Mouse (Mus musculus): ENCODE measurements around the gene Pex12. TPM values are rescaled to one million over a fixed set of nuclear protein-coding genes. Genes with fewer than 3 reads are reported as not detected.

The Pex12 gene
- polyA plus RNA-seq, 1 experiment: 11.8 TPM

DNA sequence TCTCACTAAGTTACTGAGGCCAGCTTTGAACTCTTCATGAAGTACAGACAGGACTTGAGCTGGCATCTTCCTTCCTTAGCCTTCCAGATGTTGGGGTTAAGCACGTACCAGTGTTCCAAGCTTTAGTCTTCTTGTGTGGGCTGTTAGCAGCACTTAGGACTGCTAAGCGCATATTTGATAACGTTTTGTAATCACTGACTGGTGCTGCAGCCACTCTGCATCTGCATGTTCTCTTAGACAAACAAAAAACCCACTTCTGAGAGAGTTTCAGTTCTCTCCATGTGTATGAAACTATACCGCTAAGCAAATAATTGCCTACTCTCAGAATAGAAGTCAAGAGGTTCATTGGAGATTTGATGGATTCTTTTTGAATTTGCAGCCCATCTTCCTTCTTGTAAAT, 16.7 kb upstream of the Pex12 start:
- TF ChIP-seq EP300 (IDR thresholded peaks at IDR 0.05; ENCODE audit: insufficient read depth, low read depth, low read length) (no peak), CTCF (IDR thresholded peaks at IDR 0.05; ENCODE audit: low read depth, low read length) (no peak), POLR2A (IDR thresholded peaks at IDR 0.05; ENCODE audit: insufficient read depth, low read length) (no peak)
- Histone ChIP-seq H3K9ac (ENCODE audit: low read depth, poor library complexity, severe bottlenecking) (no peak overlapping the region), H3K4me3 (ENCODE audit: low read depth, low read length) (no peak overlapping the region), H3K36me3 (ENCODE audit: control insufficient read depth, insufficient read depth, low read length, poor library complexity, severe bottlenecking) (peaks cover 34% of the 10 kb centered on the region), H3K27ac (ENCODE audit: insufficient read depth, low read length) (no peak overlapping the region), H3K27me3 (ENCODE audit: control insufficient read depth, insufficient read depth, low read length, poor library complexity, severe bottlenecking) (no peaks in the 10 kb centered on the region), H3K4me1 (ENCODE audit: control insufficient read depth, insufficient read depth, low read length) (no peaks in the 10 kb centered on the region), H3K9me3 (replicated peaks; ENCODE audit: control insufficient read depth, insufficient read depth, low read length, poor library complexity, severe bottlenecking) (no peaks in the 10 kb centered on the region)

DNA sequence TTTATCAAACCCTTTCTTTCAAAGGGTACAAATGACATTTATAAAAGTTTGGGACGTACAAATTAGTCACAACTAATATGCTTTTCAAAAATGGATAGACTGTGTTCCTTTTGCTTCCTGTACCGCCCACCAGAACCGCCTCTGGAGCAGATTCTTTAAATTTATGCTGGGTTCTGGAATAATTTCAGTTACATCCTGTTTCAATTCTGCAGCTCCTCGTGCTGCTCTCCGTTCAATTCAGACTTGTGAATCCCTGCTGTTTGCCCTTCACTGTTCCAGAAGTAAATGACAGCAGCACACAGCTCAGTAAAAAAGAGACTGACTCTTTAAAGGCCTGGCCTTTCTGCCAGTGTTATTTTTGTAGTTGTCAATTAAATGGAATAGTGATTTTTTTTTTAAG, 10.1 kb upstream of the Pex12 start:
- H3K9me3 ChIP-seq (replicated peaks; ENCODE audit: control insufficient read depth, insufficient read depth, low read length, poor library complexity, severe bottlenecking): no peaks in the 10 kb centered on the region
- no peaks in the 10 kb centered on the region for H3K27me3 ChIP-seq (ENCODE audit: control insufficient read depth, insufficient read depth, low read length, poor library complexity, severe bottlenecking)
- no peak overlapping the region for H3K4me3 ChIP-seq (ENCODE audit: low read depth, low read length)
- H3K27ac ChIP-seq (ENCODE audit: insufficient read depth, low read length): no peak overlapping the region
- H3K9ac ChIP-seq (ENCODE audit: low read depth, poor library complexity, severe bottlenecking): no peak overlapping the region
- no peaks in the 10 kb centered on the region for H3K4me1 ChIP-seq (ENCODE audit: control insufficient read depth, insufficient read depth, low read length)
- peaks cover 13% of the 10 kb centered on the region for H3K36me3 ChIP-seq (ENCODE audit: control insufficient read depth, insufficient read depth, low read length, poor library complexity, severe bottlenecking)
- TF ChIP-seq CTCF (IDR thresholded peaks at IDR 0.05; ENCODE audit: low read depth, low read length): no peak
- TF ChIP-seq POLR2A (IDR thresholded peaks at IDR 0.05; ENCODE audit: insufficient read depth, low read length): no peak
- TF ChIP-seq EP300 (IDR thresholded peaks at IDR 0.05; ENCODE audit: insufficient read depth, low read depth, low read length): no peak

DNA sequence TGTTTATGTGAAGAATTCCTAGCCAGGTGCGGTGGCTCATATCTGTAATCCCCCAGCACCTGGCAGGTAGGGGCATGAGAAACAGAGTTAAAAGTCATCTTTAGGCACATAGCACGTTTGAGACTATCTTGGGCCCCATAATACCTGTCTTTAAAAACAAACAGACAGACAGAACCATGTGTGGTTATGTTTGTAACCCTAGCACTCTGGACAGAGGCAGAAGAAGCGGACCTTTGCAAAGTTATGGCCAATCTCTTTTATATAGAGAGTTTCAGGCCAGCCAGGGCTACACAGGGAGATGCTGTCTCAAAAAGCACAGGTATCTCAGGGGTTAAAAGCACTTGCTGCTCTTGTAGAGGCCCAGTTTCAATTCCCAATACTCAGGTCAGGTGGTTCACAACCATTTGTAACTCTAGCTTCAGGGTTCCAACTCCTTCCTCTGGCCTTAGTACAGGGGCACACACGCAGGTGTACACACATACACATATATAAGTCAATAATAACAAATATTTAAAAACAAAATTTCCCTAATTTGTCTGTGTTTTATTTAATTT, 4.4 kb upstream of the Pex12 start:
- Histone ChIP-seq H3K9me3 (replicated peaks; ENCODE audit: control insufficient read depth, insufficient read depth, low read length, poor library complexity, severe bottlenecking) (no peaks in the 10 kb centered on the region), H3K27ac (ENCODE audit: insufficient read depth, low read length) (no peak overlapping the region), H3K4me1 (ENCODE audit: control insufficient read depth, insufficient read depth, low read length) (no peaks in the 10 kb centered on the region), H3K27me3 (ENCODE audit: control insufficient read depth, insufficient read depth, low read length, poor library complexity, severe bottlenecking) (no peaks in the 10 kb centered on the region), H3K9ac (ENCODE audit: low read depth, poor library complexity, severe bottlenecking) (no peak overlapping the region), H3K36me3 (ENCODE audit: control insufficient read depth, insufficient read depth, low read length, poor library complexity, severe bottlenecking) (peaks cover 3% of the 10 kb centered on the region; the same call in 1 of the 2 replicates), H3K4me3 (ENCODE audit: low read depth, low read length) (no peak overlapping the region)
- no peak for TF ChIP-seq EP300 (IDR thresholded peaks at IDR 0.05; ENCODE audit: insufficient read depth, low read depth, low read length)
- TF ChIP-seq POLR2A (IDR thresholded peaks at IDR 0.05; ENCODE audit: insufficient read depth, low read length): no peak
- no peak for TF ChIP-seq CTCF (IDR thresholded peaks at IDR 0.05; ENCODE audit: low read depth, low read length)

DNA sequence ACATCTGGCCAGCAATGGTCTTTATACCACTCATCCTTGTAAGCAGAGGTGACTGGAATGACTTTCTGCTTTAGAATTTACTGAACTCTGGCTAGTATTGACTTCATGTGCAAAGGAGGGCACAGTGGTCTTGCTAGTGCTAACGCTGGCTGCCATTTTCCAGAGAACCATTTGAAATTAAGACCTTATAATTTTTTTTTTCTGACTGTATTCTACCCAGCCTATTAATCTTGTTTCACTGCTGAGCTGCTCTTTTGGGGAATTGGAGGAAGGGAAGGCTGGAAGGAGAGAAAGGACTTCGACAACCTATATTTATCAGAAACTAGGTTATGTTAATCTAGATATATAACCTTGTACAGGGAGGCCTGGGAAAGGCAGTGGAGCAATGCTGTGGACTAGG, 2.1 kb upstream of the Pex12 start:
- H3K36me3 ChIP-seq (ENCODE audit: control insufficient read depth, insufficient read depth, low read length, poor library complexity, severe bottlenecking): no peaks in the 10 kb centered on the region; the same call in 1 of the 2 replicates
- H3K27me3 ChIP-seq (ENCODE audit: control insufficient read depth, insufficient read depth, low read length, poor library complexity, severe bottlenecking): no peaks in the 10 kb centered on the region
- no peak overlapping the region for H3K9ac ChIP-seq (ENCODE audit: low read depth, poor library complexity, severe bottlenecking)
- TF ChIP-seq CTCF (IDR thresholded peaks at IDR 0.05; ENCODE audit: low read depth, low read length): no peak
- TF ChIP-seq EP300 (IDR thresholded peaks at IDR 0.05; ENCODE audit: insufficient read depth, low read depth, low read length): no peak
- no peak for TF ChIP-seq POLR2A (IDR thresholded peaks at IDR 0.05; ENCODE audit: insufficient read depth, low read length)
- no peaks in the 10 kb centered on the region for H3K4me1 ChIP-seq (ENCODE audit: control insufficient read depth, insufficient read depth, low read length)
- H3K27ac ChIP-seq (ENCODE audit: insufficient read depth, low read length): no peak overlapping the region
- H3K9me3 ChIP-seq (replicated peaks; ENCODE audit: control insufficient read depth, insufficient read depth, low read length, poor library complexity, severe bottlenecking): no peaks in the 10 kb centered on the region
- H3K4me3 ChIP-seq (ENCODE audit: low read depth, low read length): no peak overlapping the region

DNA sequence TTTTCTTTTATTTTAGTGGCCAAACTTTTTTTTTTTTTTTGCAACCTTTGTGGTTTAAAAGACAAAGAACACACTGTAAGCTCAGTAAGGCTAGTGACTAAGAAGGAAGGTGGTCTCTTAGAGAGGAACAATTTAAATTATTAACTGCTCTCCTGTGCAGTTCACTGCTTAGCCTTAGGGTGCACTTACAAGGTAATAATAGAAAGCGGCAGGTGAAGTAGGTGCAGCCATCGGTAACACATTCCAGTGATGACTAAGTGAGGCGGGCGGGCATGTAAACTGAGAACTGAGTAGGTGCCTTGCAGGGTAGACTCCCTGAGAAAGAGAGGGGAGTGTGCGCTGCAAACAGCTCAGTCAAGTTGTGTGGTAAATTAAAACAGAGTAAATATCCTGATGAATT, 1.4 kb upstream of the Pex12 start:
- H3K9ac ChIP-seq (ENCODE audit: low read depth, poor library complexity, severe bottlenecking): no peak overlapping the region
- no peaks in the 10 kb centered on the region; the same call in 1 of the 2 replicates for H3K36me3 ChIP-seq (ENCODE audit: control insufficient read depth, insufficient read depth, low read length, poor library complexity, severe bottlenecking)
- 0 out of 2 replicates have a peak overlapping the region, but pooled peaks have one; percentile 83 for H3K27ac ChIP-seq (ENCODE audit: insufficient read depth, low read length)
- H3K27me3 ChIP-seq (ENCODE audit: control insufficient read depth, insufficient read depth, low read length, poor library complexity, severe bottlenecking): no peaks in the 10 kb centered on the region
- no peaks in the 10 kb centered on the region for H3K9me3 ChIP-seq (replicated peaks; ENCODE audit: control insufficient read depth, insufficient read depth, low read length, poor library complexity, severe bottlenecking)
- TF ChIP-seq POLR2A (IDR thresholded peaks at IDR 0.05; ENCODE audit: insufficient read depth, low read length): no peak
- TF ChIP-seq EP300 (IDR thresholded peaks at IDR 0.05; ENCODE audit: insufficient read depth, low read depth, low read length): 0 out of 2 replicates have a peak, but pooled peaks have one; percentile 17
- no peak for TF ChIP-seq CTCF (IDR thresholded peaks at IDR 0.05; ENCODE audit: low read depth, low read length)
- no peaks in the 10 kb centered on the region for H3K4me1 ChIP-seq (ENCODE audit: control insufficient read depth, insufficient read depth, low read length)
- 0 out of 2 replicates have a peak overlapping the region, but pooled peaks have one; percentile 2 for H3K4me3 ChIP-seq (ENCODE audit: low read depth, low read length)

DNA sequence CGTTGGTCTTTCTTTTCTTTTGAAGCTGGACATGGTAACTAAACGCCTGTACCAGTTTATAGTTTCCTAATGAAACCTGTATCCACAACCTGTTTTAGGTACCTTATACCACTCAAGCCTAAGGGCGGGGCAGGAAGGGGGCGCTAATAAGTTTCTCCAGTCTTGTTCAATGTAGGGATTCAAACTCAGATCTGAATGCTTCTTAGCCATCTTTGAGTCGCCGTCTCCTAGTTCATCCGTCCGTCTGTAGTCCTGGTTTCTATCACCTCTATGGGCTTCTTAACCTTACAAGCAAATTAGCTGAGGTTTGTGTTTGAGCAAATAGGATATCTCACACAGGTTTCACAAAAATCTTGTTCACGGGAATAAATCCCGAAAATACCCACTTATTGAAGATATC, 262 bp downstream of the Pex12 start:
- Histone ChIP-seq H3K9me3 (replicated peaks; ENCODE audit: control insufficient read depth, insufficient read depth, low read length, poor library complexity, severe bottlenecking) (no peaks in the 10 kb centered on the region), H3K4me3 (ENCODE audit: low read depth, low read length) (peak overlapping the region; percentile 98), H3K27me3 (ENCODE audit: control insufficient read depth, insufficient read depth, low read length, poor library complexity, severe bottlenecking) (no peaks in the 10 kb centered on the region), H3K4me1 (ENCODE audit: control insufficient read depth, insufficient read depth, low read length) (peaks cover 2% of the 10 kb centered on the region), H3K27ac (ENCODE audit: insufficient read depth, low read length) (peak overlapping the region; percentile 74), H3K9ac (ENCODE audit: low read depth, poor library complexity, severe bottlenecking) (peak overlapping the region; percentile 77), H3K36me3 (ENCODE audit: control insufficient read depth, insufficient read depth, low read length, poor library complexity, severe bottlenecking) (0 out of 2 replicates have a peak, but pooled peaks cover 2% of the 10 kb centered on the region)
- TF ChIP-seq POLR2A (IDR thresholded peaks at IDR 0.05; ENCODE audit: insufficient read depth, low read length): no peak
- no peak for TF ChIP-seq EP300 (IDR thresholded peaks at IDR 0.05; ENCODE audit: insufficient read depth, low read depth, low read length)
- TF ChIP-seq CTCF (IDR thresholded peaks at IDR 0.05; ENCODE audit: low read depth, low read length): no peak

Data from ES-Bruce4 (cell line).